Mouse (Mus musculus) right cerebral cortex, postnatal 4 days (tissue): ENCODE measurements around the gene Armc9.

Source experiments
- DNase-seq: peaks from one replicate; pipeline ENCODE4 v3.0.0-alpha.2; 2022

Gene Armc9

DNA sequence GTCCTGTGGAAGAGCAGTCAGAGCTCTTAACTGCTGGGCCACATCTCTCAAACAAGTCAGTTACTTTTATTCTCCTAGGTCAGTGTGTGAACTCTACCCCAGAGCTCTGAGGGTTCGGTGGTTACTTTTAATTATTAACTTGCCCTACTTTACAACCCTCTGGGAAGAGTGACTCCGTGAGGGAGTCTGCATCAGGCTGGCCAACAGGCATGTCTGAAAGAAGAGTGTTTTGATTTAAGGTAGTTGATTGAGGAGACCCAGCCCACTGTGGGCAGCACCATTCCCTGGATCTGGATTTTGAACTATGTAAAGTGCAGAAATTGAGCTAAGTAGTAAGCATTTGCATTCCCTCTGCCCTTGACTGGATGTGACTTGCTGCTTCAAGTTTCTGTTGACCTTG lies 21.5 kb downstream of the Armc9 start:
- no peak for DNase-seq

DNA sequence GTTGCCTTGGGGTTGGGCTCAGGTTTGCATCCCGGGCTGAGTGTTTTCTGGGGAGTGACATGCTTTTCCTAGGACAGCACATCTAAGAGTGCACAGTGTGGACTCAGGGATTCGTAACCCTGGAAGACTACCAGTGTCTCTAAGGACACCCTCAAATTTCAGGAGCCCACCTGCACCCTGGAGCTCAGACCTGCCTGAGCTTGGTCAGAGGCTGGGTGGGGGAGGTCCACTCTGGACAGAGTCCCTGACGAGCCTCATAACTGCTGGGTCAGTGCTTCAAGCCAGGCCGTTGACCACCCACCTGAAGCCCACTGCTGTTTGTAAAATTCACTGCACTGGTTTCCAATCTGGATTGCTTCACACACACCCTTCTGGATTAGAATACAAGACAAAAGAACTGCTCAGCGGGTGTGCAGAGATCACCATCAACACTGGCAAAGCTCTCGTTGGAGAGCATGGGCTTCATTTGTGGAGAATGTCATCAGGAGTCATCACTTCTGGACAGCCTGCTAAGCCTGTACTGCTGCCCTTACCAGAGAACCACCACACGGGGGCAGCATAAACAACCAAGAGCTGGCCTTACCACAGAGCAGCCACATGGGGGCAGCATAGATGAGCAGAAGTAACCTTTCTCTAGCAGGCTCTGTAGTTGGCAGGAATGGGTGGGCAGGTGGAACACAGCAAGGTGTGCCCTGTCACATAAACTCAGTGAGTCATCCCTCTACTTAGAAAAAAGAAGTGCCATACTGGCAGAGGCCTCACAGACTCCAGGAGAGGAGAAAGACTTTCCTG lies 24.1 kb downstream of the Armc9 start:
- DNase-seq, result peak; percentile 86

DNA sequence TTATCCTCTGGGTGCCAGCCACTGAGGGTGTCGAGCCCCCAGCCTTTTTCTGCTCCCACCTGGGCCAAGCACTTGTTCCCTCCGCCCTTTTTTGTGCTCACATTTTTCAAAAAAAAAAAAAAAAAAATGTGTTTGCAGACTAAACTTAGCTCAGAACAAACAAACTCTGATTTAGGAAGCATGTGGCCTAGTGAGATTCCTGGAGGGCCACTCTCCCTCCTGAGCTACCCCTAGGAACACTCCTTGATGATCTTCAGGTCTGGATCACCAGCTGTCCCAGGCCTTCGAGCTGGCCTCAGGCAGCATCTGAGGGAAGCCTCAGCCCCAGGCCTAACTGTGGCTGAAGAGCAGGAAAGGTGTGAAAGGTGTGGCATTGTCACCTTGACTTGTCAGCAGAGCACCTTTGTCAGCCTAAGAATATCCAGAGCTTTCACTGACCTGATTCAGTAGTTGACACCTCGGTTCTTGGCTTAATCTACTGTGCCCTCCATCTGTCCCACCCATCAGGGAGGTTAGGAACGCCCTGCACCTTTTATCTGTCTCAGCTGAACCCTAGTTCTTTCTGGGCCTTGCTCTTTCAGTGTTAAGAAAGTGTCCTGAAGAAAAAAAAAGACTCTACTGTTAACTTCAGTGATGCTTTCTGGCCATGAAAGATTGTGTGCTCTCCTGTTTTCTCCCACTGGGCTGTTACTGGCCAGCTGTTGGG lies 27.6 kb downstream of the Armc9 start:
- DNase-seq, result no peak

DNA sequence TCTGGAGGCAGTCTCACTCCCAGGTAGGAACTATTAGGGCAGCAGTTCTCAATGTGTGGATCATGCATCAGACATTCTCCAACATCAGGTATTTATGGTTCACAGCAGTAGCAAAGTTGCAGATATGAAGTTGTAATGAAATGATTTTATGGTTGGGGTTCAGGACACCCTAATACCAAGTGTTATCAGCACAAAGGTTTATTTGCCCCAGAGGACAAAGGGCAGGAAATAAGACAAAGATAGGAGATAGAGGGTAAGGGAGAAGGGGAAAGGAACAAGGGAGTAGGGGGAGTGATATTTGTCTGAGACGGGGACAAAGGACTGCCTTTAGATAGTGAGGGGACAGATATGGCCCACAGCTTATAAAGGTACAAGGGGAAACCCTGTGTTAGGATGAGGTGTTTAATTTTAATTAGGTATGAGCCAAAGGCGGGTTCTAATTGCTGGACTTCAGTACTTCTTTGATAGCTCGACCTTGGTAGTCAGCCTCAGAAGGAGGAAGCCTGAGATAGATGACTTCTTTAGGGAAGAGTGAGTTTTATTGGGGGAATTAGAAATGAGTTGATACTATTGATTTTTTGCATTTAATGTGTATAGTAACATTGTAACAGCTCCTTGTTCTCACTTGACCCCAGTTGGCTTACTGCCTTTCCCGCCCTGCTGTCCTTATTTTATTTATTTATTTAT lies 29.1 kb downstream of the Armc9 start:
- no peak for DNase-seq

DNA sequence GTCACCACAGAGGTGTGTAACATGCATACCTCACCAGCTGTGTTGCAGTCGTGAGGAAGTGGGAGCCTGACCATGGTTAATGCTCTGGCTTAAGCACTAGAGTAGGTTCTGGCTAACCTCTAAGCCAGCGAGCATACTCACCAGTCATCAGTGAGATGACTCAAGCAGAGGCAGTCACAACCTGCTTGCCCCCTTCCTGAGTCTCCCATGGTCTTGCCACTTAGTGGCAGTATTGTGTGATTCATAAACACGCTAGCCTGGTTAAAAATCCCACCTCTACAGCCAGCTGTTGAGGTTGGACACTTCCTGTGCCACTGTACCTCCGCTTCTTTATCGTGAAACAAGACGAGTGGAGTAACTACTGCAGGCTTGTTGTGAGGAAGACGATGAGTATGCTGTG lies 32.2 kb downstream of the Armc9 start:
- no peak for DNase-seq

DNA sequence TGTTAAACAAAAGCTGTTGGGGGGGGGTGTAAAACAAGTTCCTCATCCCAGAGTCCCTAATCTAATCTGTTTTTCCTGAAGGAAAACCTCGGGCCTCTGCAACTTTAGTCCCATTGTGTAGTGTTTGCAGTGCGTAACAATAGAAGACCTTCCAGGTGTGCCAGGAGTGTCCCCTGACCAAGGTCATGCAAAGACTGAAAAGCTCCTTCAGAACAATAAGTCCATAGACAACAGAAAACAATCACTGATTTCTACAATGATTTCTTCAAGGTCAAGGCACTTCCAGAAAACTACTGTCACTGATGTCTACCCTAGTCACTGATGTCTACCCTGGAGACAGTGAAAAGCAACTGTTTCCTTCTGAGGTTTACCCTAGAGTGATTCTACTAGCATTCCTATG lies 33.3 kb downstream of the Armc9 start:
- DNase-seq, result no peak

DNA sequence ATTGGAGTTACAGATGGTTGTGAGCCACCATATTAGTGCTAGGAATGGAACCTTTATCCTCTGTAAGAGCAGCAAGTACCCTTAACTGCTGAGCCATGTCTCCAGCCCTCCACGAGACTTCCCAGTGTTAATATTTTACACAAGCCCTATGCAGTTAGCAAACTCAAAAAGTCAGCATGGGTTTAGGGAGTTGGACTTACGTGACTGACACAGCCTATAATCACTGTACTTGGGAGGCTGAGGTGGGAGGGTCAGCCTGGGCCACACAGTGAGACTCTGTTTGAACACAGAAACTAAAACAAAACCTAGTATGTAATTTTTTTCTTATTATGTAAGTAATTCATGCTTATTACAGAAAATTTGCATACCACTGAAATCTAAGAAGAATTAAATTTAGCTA lies 33.7 kb downstream of the Armc9 start:
- DNase-seq, result no peak

DNA sequence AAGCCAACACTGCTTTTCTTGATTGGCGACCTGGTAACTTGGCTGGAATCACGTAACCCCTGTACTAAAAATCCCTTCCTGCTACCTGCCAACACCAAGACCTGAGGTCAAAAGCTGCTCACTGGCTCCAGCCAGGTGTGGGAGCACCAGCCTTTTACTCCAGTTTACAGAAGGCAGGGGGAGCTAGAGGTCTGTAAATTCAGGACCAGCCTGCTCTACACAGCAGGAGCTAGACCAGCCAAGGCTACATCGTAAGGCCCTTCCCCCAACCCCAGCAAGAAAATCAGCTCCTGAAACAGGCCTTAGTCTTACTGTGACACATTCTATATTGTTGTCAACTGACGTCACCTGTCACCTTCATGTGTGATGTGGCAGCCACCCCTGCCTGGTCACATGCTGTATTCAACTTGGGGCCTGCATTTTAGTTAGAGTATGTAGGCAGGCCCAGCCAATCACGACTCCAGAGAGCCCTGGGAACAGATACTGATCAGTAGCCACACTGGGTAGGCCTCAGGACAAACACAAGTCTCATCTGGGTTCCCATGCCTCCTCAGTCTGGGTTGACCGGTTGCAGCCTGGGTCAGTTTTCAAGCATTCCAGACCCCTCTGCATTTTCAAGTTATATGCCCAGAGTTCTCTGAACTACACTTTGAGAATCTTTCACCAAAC lies 34.6 kb downstream of the Armc9 start:
- DNase-seq, result no peak

DNA sequence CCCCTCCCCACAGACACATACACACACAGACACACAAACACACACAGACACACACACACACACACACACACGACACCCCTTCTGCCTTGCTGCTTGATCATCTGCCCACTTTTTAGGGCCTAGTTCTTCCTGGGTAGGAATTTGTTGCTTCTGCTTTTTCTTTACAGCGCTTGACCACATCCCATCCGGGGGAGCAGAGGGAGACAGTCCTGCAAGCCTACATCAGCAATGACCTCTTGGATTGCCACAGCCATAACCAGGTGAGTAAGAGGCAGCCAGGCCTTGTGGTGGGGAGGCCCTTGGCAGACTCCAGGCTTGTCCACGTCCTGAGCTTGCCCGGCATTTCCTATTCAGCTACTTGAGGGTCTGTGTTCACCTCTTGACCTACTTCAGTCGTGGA lies 36.3 kb downstream of the Armc9 start:
- no peak for DNase-seq

DNA sequence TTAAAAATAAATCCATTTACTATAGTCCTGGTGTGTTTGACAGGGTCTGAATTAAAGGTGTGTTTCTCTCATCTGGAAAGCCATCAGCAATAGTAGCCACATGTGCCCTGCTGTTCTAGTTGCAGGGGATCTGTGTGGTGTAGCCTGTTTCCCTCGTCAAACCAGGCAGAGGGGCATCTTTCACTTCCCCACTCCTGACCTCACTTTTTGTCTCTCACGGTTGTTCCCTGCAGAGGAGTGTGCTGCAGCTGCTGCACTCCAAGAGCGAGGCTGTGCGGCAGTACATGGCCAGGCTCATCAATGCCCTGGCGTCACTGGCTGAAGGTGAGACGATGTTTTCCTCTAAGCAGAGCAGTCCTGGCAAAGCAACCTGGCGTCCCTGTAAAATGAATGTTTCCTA lies 39.5 kb downstream of the Armc9 start:
- DNase-seq, result no peak

DNA sequence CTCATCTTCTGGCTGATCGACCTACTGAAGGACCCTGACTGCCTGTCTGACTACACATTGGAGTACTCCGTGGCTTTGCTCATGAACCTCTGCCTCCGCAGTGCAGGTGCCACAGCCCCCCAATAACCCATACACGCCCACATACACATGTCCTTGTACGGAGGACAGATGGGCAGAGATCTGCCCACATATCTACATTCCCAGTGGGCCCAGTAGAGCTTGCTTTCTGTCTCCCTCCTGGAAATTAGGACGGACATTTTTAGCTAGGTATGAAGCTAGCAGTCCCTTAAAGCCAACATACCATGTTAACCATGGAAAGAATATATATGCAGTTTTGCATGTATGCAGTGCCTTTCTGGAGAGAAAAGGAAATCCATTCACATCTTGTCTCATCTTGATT lies 43.7 kb downstream of the Armc9 start:
- DNase-seq, result no peak

DNA sequence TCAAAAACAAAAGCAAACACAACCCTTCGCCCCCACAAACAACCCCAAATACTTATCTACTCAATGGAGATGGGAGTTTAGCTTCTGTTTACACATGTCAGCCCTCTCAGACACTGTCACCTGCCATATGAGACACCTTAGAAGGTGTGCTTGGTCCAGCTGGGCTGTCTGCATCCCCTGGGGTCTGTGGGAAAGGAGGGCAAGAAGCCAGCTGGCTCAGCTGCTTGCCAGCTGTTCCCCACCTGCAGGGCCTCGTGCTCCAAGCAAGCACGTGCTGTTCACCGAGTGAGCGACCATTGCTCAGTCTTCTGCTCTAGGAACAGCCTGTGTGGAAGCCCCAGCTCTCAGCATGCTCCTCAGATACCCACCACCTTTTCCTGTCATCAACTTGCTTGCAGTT lies 44.4 kb downstream of the Armc9 start:
- DNase-seq, result no peak

DNA sequence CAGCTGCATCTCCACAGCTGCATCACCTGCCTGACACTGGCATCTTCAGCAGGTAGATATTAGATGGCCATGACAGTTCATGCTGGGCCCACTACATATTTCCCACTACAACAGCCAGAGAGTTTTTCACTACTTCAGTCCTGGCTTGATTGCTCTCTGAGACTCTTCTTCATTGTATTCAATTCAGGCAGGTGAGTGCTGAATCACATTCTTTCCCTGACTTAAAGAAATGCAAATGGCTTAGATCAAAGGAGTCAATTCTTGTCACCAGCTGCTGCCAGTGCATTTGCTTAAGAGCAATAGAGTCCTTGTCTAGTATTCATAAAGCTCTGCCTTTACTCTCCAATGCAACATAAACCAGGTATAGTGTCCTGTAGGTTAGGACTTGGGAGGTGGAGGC lies 46.7 kb downstream of the Armc9 start:
- DNase-seq, result no peak

DNA sequence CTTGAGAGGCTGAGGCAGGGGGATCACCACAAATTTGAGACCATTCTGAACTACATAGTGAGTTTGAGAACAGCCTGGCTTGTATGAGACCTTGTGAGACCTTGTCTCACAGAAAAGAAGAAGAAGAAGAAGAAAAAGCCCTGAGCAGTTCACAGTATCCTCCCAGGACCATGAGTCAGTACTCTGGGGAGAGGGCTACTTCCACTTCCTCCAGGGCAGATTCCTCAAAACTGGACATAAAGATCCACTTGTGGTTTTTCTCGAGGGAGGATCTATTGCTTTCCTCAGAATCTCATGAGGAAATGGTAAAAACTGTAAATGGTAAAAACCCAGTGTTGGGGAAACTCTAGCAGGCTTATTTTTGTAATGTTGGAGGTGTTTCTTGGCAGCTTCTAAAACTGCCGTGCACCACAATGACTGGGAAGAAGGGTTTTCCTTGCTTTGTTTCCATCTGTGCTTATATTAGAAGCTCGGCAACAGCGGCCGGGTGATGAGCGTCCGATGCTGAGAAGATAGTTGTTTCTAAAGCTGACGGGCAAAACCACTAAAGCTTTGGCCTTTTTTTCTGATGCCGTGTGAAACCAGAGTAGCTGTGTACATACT lies 48.1 kb downstream of the Armc9 start:
- no peak for DNase-seq

DNA sequence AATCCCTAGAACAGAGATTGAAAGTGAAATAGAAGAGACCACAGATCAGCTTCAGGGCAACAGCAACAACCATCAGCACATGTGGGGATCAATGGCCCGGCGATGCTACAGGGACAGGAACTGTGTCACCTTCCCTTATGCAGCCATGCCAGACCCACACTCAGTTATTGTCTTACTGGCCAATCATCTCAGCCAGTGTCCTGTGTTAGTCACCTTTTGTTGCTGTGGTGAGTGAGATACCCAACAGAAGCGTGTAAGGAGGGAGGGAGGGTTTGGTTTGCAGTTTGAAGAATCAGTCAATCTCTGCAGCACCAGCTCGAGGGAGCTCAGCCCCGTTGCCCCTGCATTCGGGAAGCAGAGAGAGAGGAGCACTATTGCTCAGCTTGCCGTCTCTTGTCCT lies 56.1 kb downstream of the Armc9 start:
- no peak for DNase-seq

DNA sequence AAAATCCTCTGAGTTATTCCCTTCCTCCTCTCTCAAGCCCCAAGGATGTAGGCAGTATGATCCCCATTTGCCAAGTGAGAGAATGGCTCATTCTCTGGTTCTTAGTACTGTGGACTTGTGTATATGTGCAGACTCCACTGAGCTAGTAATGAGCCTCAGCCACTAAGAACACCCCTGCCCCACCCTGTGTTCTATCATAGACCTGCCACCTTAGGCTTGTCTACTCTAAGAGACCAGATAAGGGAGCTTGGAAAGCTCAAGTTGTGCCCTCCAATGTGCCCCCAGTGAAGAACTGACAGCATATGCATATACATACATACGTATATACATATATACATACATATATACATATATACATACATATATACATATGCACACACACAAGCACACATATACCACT lies 56.9 kb downstream of the Armc9 start:
- DNase-seq, result no peak

DNA sequence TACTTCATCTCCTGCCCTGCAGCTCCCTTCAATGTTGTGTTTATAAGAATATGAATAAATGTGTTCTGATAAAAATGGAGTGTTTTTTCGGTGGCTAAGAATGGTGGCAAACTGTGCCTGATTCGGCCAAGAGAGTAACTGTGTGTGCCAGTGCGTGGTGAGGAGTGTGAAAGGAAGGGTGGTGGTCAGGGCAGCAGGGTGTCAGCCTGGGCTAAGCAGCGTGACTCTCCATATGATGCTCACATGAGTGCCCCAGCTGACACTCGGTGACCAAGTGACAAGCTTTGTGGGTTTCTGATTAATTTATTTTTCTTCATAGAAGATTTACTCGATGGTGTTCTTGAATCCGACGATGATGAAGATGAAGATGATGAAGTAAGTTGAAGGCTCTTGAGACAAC lies 58.2 kb downstream of the Armc9 start:
- no peak for DNase-seq

DNA sequence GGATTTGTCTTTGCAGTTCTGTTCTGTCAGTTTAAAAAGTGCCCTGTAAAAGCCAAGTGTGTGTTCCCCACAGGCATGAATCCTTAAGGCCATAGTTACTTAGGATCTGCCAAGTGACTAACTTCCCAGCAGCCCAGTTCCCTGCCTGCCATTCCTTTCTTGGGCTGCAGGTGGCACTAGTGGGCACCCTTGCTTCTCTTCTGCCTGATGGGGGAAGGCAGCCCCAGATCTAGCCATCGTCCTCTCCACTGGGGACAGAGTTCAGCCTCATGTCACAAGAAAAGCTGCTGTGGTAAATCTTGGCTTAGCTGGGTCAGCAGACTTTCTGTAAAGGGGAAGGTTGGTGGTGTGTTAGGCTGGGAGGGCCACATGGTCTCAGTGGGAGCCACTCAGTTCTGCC lies 59.6 kb downstream of the Armc9 start:
- peak; percentile 82 for DNase-seq

DNA sequence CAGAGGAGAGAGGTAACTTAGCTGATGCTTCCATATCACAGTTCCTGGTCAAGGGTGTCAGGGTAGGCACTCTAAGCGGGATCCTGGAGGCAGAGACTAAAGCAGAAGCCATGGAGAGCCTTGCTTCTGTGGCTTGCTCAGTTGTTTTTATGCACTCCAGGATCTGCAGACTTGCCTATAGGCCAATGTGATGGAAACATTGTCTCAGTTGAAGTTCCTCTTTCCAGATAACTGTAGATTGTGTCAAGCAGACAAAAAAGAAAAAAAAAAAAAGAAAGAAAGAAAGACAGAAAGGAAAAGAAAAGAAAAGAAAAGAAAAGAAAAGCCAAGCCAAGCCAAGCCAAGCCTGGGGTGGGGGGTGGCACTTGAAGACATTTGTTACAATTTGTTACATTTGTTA lies 60.7 kb downstream of the Armc9 start:
- no peak for DNase-seq

DNA sequence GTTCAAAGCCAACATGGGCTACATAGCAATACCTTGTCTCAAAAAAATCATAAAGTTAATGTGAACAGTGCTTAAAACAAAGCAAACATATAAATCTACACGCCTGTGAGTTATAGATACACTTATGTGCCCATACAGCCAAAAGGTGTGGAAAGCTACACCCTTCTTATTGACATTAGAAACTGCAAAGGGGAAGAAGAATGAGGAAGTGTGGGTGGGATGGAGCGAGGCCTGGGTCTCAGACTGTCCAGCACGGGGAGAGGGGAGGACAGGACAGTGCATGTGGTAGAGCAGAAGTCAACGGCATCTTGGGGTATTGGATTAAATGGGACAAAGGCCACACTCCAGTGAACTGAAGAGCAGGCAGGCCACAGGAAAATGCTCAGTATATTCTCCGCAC lies 61.8 kb downstream of the Armc9 start:
- no peak for DNase-seq

DNA sequence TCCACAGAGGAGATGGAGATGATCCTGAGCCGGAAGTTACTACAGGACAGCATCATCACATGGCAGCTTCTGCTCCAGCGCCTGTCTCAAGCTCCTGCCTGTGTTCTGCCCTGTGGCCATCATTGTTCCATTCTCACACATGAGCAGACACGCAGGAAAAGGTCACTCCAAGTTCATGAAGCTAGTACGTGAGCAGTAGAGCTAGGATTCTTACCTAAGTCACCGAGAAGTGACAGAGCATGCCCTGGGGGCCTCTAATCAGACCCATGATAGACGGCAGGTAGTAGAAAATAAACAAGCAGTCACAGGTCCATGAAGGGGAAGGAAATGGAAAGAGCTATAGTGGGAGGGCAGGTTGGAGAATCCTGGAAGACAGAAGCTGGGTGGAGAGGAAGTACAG lies 63.4 kb downstream of the Armc9 start:
- DNase-seq, result no peak

DNA sequence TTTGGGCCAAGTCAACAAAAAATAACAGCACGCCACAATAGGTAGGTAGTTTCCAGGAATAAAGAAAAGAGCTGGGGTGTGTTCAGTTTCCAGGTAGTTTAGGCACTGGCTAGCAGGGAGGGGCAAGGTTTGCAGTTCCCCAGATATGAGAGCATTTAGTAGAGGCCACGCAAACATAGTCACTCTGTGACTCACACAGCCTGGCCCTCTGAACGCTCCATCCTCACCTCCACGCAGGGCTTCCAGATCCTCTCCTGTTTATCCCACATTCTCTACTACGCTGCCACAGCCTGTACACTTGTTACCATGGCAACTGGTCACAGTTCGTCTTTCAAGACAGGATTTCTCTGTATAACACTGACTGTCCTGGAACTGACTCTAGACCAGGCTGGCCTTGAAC lies 70.6 kb downstream of the Armc9 start:
- DNase-seq, result no peak

DNA sequence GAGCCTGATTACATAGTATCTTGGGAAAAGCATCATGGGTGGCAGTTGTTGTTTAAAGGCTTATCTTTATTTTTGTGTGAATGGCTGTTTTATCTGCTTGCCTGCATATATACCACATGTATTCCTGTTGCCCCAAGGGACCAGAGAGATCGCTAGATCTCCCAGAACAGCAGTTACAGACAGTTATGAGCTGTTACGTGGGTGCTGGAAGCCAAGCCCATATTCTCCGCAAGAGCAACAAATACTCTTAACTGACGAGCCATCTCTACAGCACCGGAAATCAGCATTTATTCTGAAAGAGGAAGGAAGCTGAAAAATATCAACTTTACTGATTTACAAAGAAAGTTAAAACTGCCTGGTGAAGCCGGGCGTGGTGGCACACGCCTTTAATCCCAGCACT lies 74.1 kb downstream of the Armc9 start:
- no peak for DNase-seq
